Mouse (Mus musculus) embryonic fibroblast, embryonic 13.5 days (primary cell): ENCODE measurements around the gene Xrcc4.

Experiments
- CTCF ChIP-seq: IDR thresholded peaks from 2 replicates; pipeline ENCODE4 v1.5.1; 2011; ENCODE audit warnings: mild to moderate bottlenecking, control low read depth, low read length, moderate library complexity, borderline replicate concordance; ENCODE audit not compliant: insufficient read depth
- POLR2A ChIP-seq: IDR thresholded peaks from 2 replicates; pipeline ENCODE4 v1.6.1; 2011; ENCODE audit warnings: low read depth, mild to moderate bottlenecking, control low read depth, low read length, moderate library complexity

- TF ChIP-seq CTCF (no peak), POLR2A (no peak)
Observed at GRCm38 (mm10) chr13:89838635-89839034, 250.8 kb downstream of the Xrcc4 start.
